ENCODE assay signal across 8 mouse cellular contexts in genomic region chr17:48408526-48409291, GRCm38 (mm10). TPM values are rescaled to one million over a fixed set of nuclear protein-coding genes. Genes with fewer than 3 reads are reported as not detected.
DNase-seq lines count a peak whose midpoint lies in the region; ATAC-seq and TF ChIP-seq lines count a peak whose summit lies in the region.

No protein-coding gene starts in this region.

- H3K79me2 ChIP-seq in C2C12 (ENCODE audit: control insufficient read depth, insufficient read depth): peaks cover 78% of the 10 kb centered on the region
- peaks cover 21% of the 10 kb centered on the region; the same call in 1 of the 2 replicates for H3K79me2 ChIP-seq in liver, adult 2 months (ENCODE audit: control insufficient read depth, insufficient read depth, low read length)

- no peaks in the 10 kb centered on the region for H3K9me3 ChIP-seq in heart, embryonic 12.5 days (replicated peaks)
- no peaks in the 10 kb centered on the region for H3K9me3 ChIP-seq in kidney, embryonic 16.5 days (ENCODE audit: low read length)

- H3ac ChIP-seq in C2C12 (ENCODE audit: control insufficient read depth, insufficient read length, low read depth): peak overlapping the region; percentile 97

- H3K27me3 ChIP-seq in C2C12 (ENCODE audit: control insufficient read depth, insufficient read depth, insufficient read length): no peaks in the 10 kb centered on the region
- H3K27me3 ChIP-seq in heart, embryonic 12.5 days (replicated peaks): no peaks in the 10 kb centered on the region
- H3K27me3 ChIP-seq in kidney, embryonic 16.5 days (ENCODE audit: insufficient read depth, low read length): no peaks in the 10 kb centered on the region
- no peaks in the 10 kb centered on the region for H3K27me3 ChIP-seq in liver, adult 2 months (ENCODE audit: control insufficient read depth, insufficient read depth, low read length)

- H3K9ac ChIP-seq in heart, embryonic 12.5 days: peak overlapping the region; percentile 99
- peak overlapping the region; percentile 100 for H3K9ac ChIP-seq in kidney, embryonic 16.5 days (replicated peaks; ENCODE audit: low read length)
- H3K9ac ChIP-seq in liver, adult 2 months (ENCODE audit: low read depth, low read length): peak overlapping the region; percentile 86

- peak overlapping the region; percentile 83 for H3K4me3 ChIP-seq in C2C12 (ENCODE audit: insufficient read depth, poor library complexity, severe bottlenecking)
- peak overlapping the region; percentile 82 for H3K4me3 ChIP-seq in heart, embryonic 12.5 days
- peak overlapping the region; percentile 94 for H3K4me3 ChIP-seq in kidney, embryonic 16.5 days (ENCODE audit: low read length)
- peak overlapping the region; percentile 74 for H3K4me3 ChIP-seq in liver, adult 2 months (ENCODE audit: insufficient read depth, low read depth, low read length)

- TF ChIP-seq CTCF in C2C12 (IDR thresholded peaks at IDR 0.05; ENCODE audit: control insufficient read depth, insufficient read depth, insufficient read length): no peak
- no peak for TF ChIP-seq CTCF in liver, adult 2 months (IDR thresholded peaks at IDR 0.05; ENCODE audit: low read depth, low read length)

- 0 out of 2 replicates have a peak, but pooled peaks have one; percentile 10 for TF ChIP-seq POLR2A in liver, adult 2 months (IDR thresholded peaks at IDR 0.05; ENCODE audit: extremely low read depth, insufficient read depth, low read length)

- H3K4me1 ChIP-seq in heart, embryonic 12.5 days (replicated peaks): peaks cover 41% of the 10 kb centered on the region
- H3K4me1 ChIP-seq in kidney, embryonic 16.5 days (ENCODE audit: insufficient read depth, low read length): peaks cover 25% of the 10 kb centered on the region
- H3K4me1 ChIP-seq in liver, adult 2 months (ENCODE audit: control insufficient read depth, insufficient read depth, low read length): peaks cover 10% of the 10 kb centered on the region

- ATAC-seq in erythroblast, adult 5-6 weeks (replicated peaks; ENCODE audit: low FRiP score, poor library complexity, severe bottlenecking): peak; percentile 31
- peak; percentile 49 for ATAC-seq in heart, embryonic 12.5 days (ENCODE audit: insufficient number of reproducible peaks, low FRiP score)
- peak; percentile 36 for ATAC-seq in kidney, embryonic 16.5 days (ENCODE audit: low FRiP score, low TSS enrichment)

- DNase-seq in brain, adult 2 months (ENCODE audit: low read depth, low spot score): peak; percentile 83
- peak; percentile 45 for DNase-seq in liver, adult 2 months (ENCODE audit: extremely low read depth, low read depth, low spot score)
- DNase-seq in monocyte, adult 2 months (ENCODE audit: low read depth in 1 of 2, low spot score in 2 of 2): peak; percentile 74 to 77
- peak; percentile 87 to 94 for DNase-seq in spleen, postnatal 4 days (ENCODE audit: low spot score in 2 of 2)

- under 1% methylated on average over 47 of the region's 47 CpGs for WGBS in heart, embryonic 12.5 days
- under 1% methylated on average over 44 of the region's 47 CpGs for WGBS in kidney, embryonic 16.5 days
- WGBS in liver, adult 2 months: under 1% methylated on average over 47 of the region's 47 CpGs

- peak overlapping the region; percentile 99 for H3K27ac ChIP-seq in heart, embryonic 12.5 days (ENCODE audit: poor library complexity, severe bottlenecking)
- H3K27ac ChIP-seq in kidney, embryonic 16.5 days (ENCODE audit: low read length): peak overlapping the region; percentile 100
- H3K27ac ChIP-seq in liver, adult 2 months (replicated peaks; ENCODE audit: insufficient read depth, low read depth, low read length): peak overlapping the region; percentile 89

- H3K4me2 ChIP-seq in heart, embryonic 12.5 days: peak overlapping the region; percentile 92
- H3K4me2 ChIP-seq in kidney, embryonic 16.5 days (replicated peaks; ENCODE audit: low read depth, low read length): peak overlapping the region; percentile 79

- peaks cover 62% of the 10 kb centered on the region for H3K79me3 ChIP-seq in C2C12 (ENCODE audit: low read depth)

- peaks cover 26% of the 10 kb centered on the region for H3K36me3 ChIP-seq in C2C12 (ENCODE audit: control insufficient read depth, insufficient read depth)
- peaks cover 15% of the 10 kb centered on the region for H3K36me3 ChIP-seq in heart, embryonic 12.5 days
- peaks cover 14% of the 10 kb centered on the region; the same call in 1 of the 2 replicates for H3K36me3 ChIP-seq in kidney, embryonic 16.5 days (ENCODE audit: insufficient read depth, low read length)
- H3K36me3 ChIP-seq in liver, adult 2 months (ENCODE audit: control insufficient read depth, insufficient read depth, low read length): peaks cover 4% of the 10 kb centered on the region; the same call in 1 of the 2 replicates

TF ChIP-seq in C2C12, 6 proteins besides CTCF, POLR2A, EP300 and RAD21:
- TF ChIP-seq FOSL1 (IDR thresholded peaks at IDR 0.05; ENCODE audit: insufficient read depth, low read length, poor library complexity, severe bottlenecking): no peak
- no peak for TF ChIP-seq MAX (IDR thresholded peaks at IDR 0.05)
- TF ChIP-seq MYOG (IDR thresholded peaks at IDR 0.05; ENCODE audit: control insufficient read depth, extremely low read depth, insufficient read length): no peak
- TF ChIP-seq CEBPB (IDR thresholded peaks at IDR 0.05; ENCODE audit: low read depth): no peak
- TF ChIP-seq MYOD1 (IDR thresholded peaks at IDR 0.05; ENCODE audit: control insufficient read depth, insufficient read length, low read depth): no peak
- TF ChIP-seq USF1 (IDR thresholded peaks at IDR 0.05; ENCODE audit: low read depth): no peak

RNA-seq across cellular contexts. Expression of gene Nfya, which starts 1.0 kb away (rescaled TPM):
- 24.0 TPM for polyA plus RNA-seq in C2C12 (2012; fragmentation: generic; extraction: Trizol)
- 44.0 and 47.2 TPM in 2 replicates for total RNA-seq in erythroblast, adult 5-6 weeks (2015; ENCODE audit: low replicate concordance)
- 30.6 and 42.7 TPM in 2 replicates for total RNA-seq in erythroblast, adult 5-6 weeks (2017; ENCODE audit: low replicate concordance)
- polyA plus RNA-seq in heart, embryonic 12.5 days (2016; fragmentation: Nextera tagmentation; extraction: Ambion mirVana): 13.7 and 14.0 TPM in 2 replicates
- polyA plus RNA-seq in kidney, embryonic 16.5 days (2015; fragmentation: Nextera tagmentation; extraction: Ambion mirVana): 16.6 and 18.9 TPM in 2 replicates
- total RNA-seq in liver, adult 2 months (2014; rRNA removed): 10.6 and 12.1 TPM in 2 replicates
- 11.0 and 16.3 TPM in 2 replicates for polyA plus RNA-seq in liver, adult 2 months (2012; rRNA removed)

RNA-seq across cellular contexts. Expression of gene Oard1, which starts 1.1 kb away (rescaled TPM):
- polyA plus RNA-seq in C2C12 (2012; fragmentation: generic; extraction: Trizol): 14.1 TPM
- 28.2 and 32.1 TPM in 2 replicates for total RNA-seq in erythroblast, adult 5-6 weeks (2015; ENCODE audit: low replicate concordance)
- total RNA-seq in erythroblast, adult 5-6 weeks (2017; ENCODE audit: low replicate concordance): 31.6 and 34.2 TPM in 2 replicates
- 43.6 and 45.4 TPM in 2 replicates for polyA plus RNA-seq in heart, embryonic 12.5 days (2016; fragmentation: Nextera tagmentation; extraction: Ambion mirVana)
- 70.2 and 77.9 TPM in 2 replicates for polyA plus RNA-seq in kidney, embryonic 16.5 days (2015; fragmentation: Nextera tagmentation; extraction: Ambion mirVana)
- total RNA-seq in liver, adult 2 months (2014; rRNA removed): 20.9 and 25.0 TPM in 2 replicates
- polyA plus RNA-seq in liver, adult 2 months (2012; rRNA removed): 8.7 and 9.0 TPM in 2 replicates

RNA-seq across cellular contexts. Expression of gene Apobec2, which starts 24.0 kb away (rescaled TPM):
- polyA plus RNA-seq in C2C12 (2012; fragmentation: generic; extraction: Trizol): 0.27 TPM
- not detected in 2 replicates for total RNA-seq in erythroblast, adult 5-6 weeks (2015; ENCODE audit: low replicate concordance)
- not detected in 2 replicates for total RNA-seq in erythroblast, adult 5-6 weeks (2017; ENCODE audit: low replicate concordance)
- 199 and 207 TPM in 2 replicates for polyA plus RNA-seq in heart, embryonic 12.5 days (2016; fragmentation: Nextera tagmentation; extraction: Ambion mirVana)
- polyA plus RNA-seq in kidney, embryonic 16.5 days (2015; fragmentation: Nextera tagmentation; extraction: Ambion mirVana): 2.6 and 2.7 TPM in 2 replicates
- 0.28 TPM in 1 of 2 replicates, not detected in the other for total RNA-seq in liver, adult 2 months (2014; rRNA removed)
- not detected in 2 replicates for polyA plus RNA-seq in liver, adult 2 months (2012; rRNA removed)

RNA-seq across cellular contexts. Expression of gene Tspo2, which starts 42.6 kb away (rescaled TPM):
- polyA plus RNA-seq in C2C12 (2012; fragmentation: generic; extraction: Trizol): not detected
- total RNA-seq in erythroblast, adult 5-6 weeks (2015; ENCODE audit: low replicate concordance): 503 and 549 TPM in 2 replicates
- total RNA-seq in erythroblast, adult 5-6 weeks (2017; ENCODE audit: low replicate concordance): 671 and 837 TPM in 2 replicates
- 4.5 and 5.7 TPM in 2 replicates for polyA plus RNA-seq in heart, embryonic 12.5 days (2016; fragmentation: Nextera tagmentation; extraction: Ambion mirVana)
- polyA plus RNA-seq in kidney, embryonic 16.5 days (2015; fragmentation: Nextera tagmentation; extraction: Ambion mirVana): 1.7 and 2.0 TPM in 2 replicates
- total RNA-seq in liver, adult 2 months (2014; rRNA removed): not detected in 2 replicates
- polyA plus RNA-seq in liver, adult 2 months (2012; rRNA removed): 0.34 TPM in 1 of 2 replicates, not detected in the other

RNA-seq across cellular contexts. Expression of gene Unc5cl, which starts 46.0 kb away (rescaled TPM):
- not detected for polyA plus RNA-seq in C2C12 (2012; fragmentation: generic; extraction: Trizol)
- 56.8 and 60.7 TPM in 2 replicates for total RNA-seq in erythroblast, adult 5-6 weeks (2015; ENCODE audit: low replicate concordance)
- total RNA-seq in erythroblast, adult 5-6 weeks (2017; ENCODE audit: low replicate concordance): 32.9 and 47.0 TPM in 2 replicates
- polyA plus RNA-seq in heart, embryonic 12.5 days (2016; fragmentation: Nextera tagmentation; extraction: Ambion mirVana): 0.09 and 0.36 TPM in 2 replicates
- 8.3 and 8.8 TPM in 2 replicates for polyA plus RNA-seq in kidney, embryonic 16.5 days (2015; fragmentation: Nextera tagmentation; extraction: Ambion mirVana)
- 0.20 TPM in 1 of 2 replicates, not detected in the other for total RNA-seq in liver, adult 2 months (2014; rRNA removed)
- polyA plus RNA-seq in liver, adult 2 months (2012; rRNA removed): 0.05 and 0.43 TPM in 2 replicates

Comparison
In these comparisons a context has a peak if more than half of its experiments do, and no peak if none do; other contexts are left out.
1. Peak in every context shown above with its lines: DNase-seq, ATAC-seq, H3K4me3 ChIP-seq and H3K27ac ChIP-seq.
2. RNA of gene Apobec2, which starts 24.0 kb away (polyA plus RNA-seq): 199 to 207 TPM in heart, embryonic 12.5 days; 2.6 to 2.7 TPM in kidney, embryonic 16.5 days, 0.27 TPM in C2C12 (single experiment) and not detected in liver, adult 2 months; every median in the first group is over 10 times any median in the second.